Mouse (Mus musculus): Measurements from ENCODE around the gene Fat3.

DNA sequence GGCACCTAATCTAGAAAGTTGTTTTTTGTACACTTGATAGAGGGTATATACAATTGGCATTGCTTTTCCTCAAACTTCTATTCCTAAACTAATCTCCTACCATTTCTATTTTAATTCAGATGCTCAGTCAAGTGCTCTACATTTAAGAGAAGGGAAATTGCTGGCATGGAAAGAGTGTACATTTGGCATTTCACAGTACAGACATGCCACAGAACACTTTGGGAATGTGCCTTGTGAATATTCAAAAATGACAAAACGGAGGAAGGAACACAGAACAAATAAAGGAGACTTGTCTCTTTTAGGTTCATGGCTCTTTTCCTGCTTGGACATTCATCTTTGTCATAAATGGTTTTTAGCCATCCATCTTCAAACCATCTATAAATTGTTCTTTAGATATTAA is 498.1 kb downstream of the Fat3 start:
- TF ChIP-seq POLR2A (IDR thresholded peaks at IDR 0.05; ENCODE audit: borderline replicate concordance, control insufficient read depth, low read depth, low read length) (no peak), CTCF (IDR thresholded peaks at IDR 0.05; ENCODE audit: control insufficient read depth, insufficient read depth, low read length) (no peak)

Measured in bone marrow, adult 2 months (tissue).